Mouse (Mus musculus): ENCODE data around the gene Efhd2. TPM values are rescaled to one million over a fixed set of nuclear protein-coding genes. Genes with fewer than 3 reads are reported as not detected.

Efhd2 gene
- polyA plus RNA-seq, 1 experiment from 2014 or later = 39.9 TPM

GRCm38 (mm10) chr4:141833911-141834310 is 40.8 kb downstream of the Efhd2 start:
- WGBS (ENCODE audit: insufficient replicate concordance) = 40% methylated on average over 1 of the region's 1 CpGs
- Histone ChIP-seq H3K27ac (ENCODE audit: low read depth) (no peak overlapping the region), H3K9me3 (ENCODE audit: low read length) (no peaks in the 10 kb centered on the region), H3K4me2 (ENCODE audit: low read depth, low read length) (no peak overlapping the region), H3K9ac (replicated peaks) (no peak overlapping the region), H3K4me3 (ENCODE audit: low read depth, low read length) (no peak overlapping the region), H3K36me3 (replicated peaks; ENCODE audit: insufficient read depth, low read length) (no peaks in the 10 kb centered on the region), H3K27me3 (ENCODE audit: insufficient read depth, low read length) (no peaks in the 10 kb centered on the region), H3K4me1 (ENCODE audit: insufficient read depth) (0 out of 2 replicates have a peak, but pooled peaks cover 8% of the 10 kb centered on the region)
- ATAC-seq = no peak
- TF ChIP-seq CTCF (IDR thresholded peaks at IDR 0.05; ENCODE audit: low read depth) (no peak), EP300 (IDR thresholded peaks at IDR 0.05; ENCODE audit: low read depth) (no peak)
- no peak for DNase-seq

- Histone ChIP-seq H3K9me3 (ENCODE audit: low read length) (no peaks in the 10 kb centered on the region), H3K9ac (replicated peaks) (no peak overlapping the region), H3K36me3 (replicated peaks; ENCODE audit: insufficient read depth, low read length) (no peaks in the 10 kb centered on the region), H3K4me2 (ENCODE audit: low read depth, low read length) (no peak overlapping the region), H3K4me3 (ENCODE audit: low read depth, low read length) (no peak overlapping the region), H3K4me1 (ENCODE audit: insufficient read depth) (0 out of 2 replicates have a peak, but pooled peaks cover 8% of the 10 kb centered on the region), H3K27ac (ENCODE audit: low read depth) (no peak overlapping the region), H3K27me3 (ENCODE audit: insufficient read depth, low read length) (no peaks in the 10 kb centered on the region)
- TF ChIP-seq EP300 (IDR thresholded peaks at IDR 0.05; ENCODE audit: low read depth) = no peak
- no peak for TF ChIP-seq CTCF (IDR thresholded peaks at IDR 0.05; ENCODE audit: low read depth)
- 65% methylated on average over 7 of the region's 7 CpGs for WGBS (ENCODE audit: insufficient replicate concordance)
- no peak for DNase-seq
- ATAC-seq = no peak
These were observed 43.4 kb downstream of the Efhd2 start for GRCm38 (mm10) chr4:141831361-141831760.

- 71% methylated on average over 11 of the region's 11 CpGs for WGBS (ENCODE audit: insufficient replicate concordance)
- DNase-seq = no peak
These were observed 44.3 kb downstream of the Efhd2 start for GRCm38 (mm10) chr4:141830381-141830780.

GRCm38 (mm10) chr4:141828177-141828576 is 46.5 kb downstream of the Efhd2 start:
- 44% methylated on average over 4 of the region's 4 CpGs for whole genome bisulfite sequencing (ENCODE audit: insufficient replicate concordance)
- no peak overlapping the region for H3K4me3 ChIP-seq (ENCODE audit: low read depth, low read length)
- TF ChIP-seq CTCF (IDR thresholded peaks at IDR 0.05; ENCODE audit: low read depth) (no peak), EP300 (IDR thresholded peaks at IDR 0.05; ENCODE audit: low read depth) (no peak)
- H3K9ac ChIP-seq (replicated peaks) = no peak overlapping the region
- DNase-seq (no peak), ATAC-seq (no peak)
- no peaks in the 10 kb centered on the region for H3K27me3 ChIP-seq (ENCODE audit: insufficient read depth, low read length)
- H3K9me3 ChIP-seq (ENCODE audit: low read length) = no peaks in the 10 kb centered on the region
- H3K4me2 ChIP-seq (ENCODE audit: low read depth, low read length) = no peak overlapping the region
- no peaks in the 10 kb centered on the region for H3K36me3 ChIP-seq (replicated peaks; ENCODE audit: insufficient read depth, low read length)
- H3K4me1 ChIP-seq (ENCODE audit: insufficient read depth) = no peaks in the 10 kb centered on the region
- no peak overlapping the region for H3K27ac ChIP-seq (ENCODE audit: low read depth)

More at GRCm38 (mm10) chr4:141830381-141830780, 44.3 kb downstream of the Efhd2 start:
- Histone ChIP-seq H3K4me1 (ENCODE audit: insufficient read depth) (0 out of 2 replicates have a peak, but pooled peaks cover 8% of the 10 kb centered on the region), H3K4me2 (ENCODE audit: low read depth, low read length) (no peak overlapping the region), H3K36me3 (replicated peaks; ENCODE audit: insufficient read depth, low read length) (no peaks in the 10 kb centered on the region), H3K27ac (ENCODE audit: low read depth) (no peak overlapping the region), H3K4me3 (ENCODE audit: low read depth, low read length) (no peak overlapping the region), H3K9ac (replicated peaks) (no peak overlapping the region), H3K9me3 (ENCODE audit: low read length) (no peaks in the 10 kb centered on the region), H3K27me3 (ENCODE audit: insufficient read depth, low read length) (no peaks in the 10 kb centered on the region)
- no peak for ATAC-seq
- TF ChIP-seq EP300 (IDR thresholded peaks at IDR 0.05; ENCODE audit: low read depth) = no peak
- no peak for TF ChIP-seq CTCF (IDR thresholded peaks at IDR 0.05; ENCODE audit: low read depth)

GRCm38 (mm10) chr4:141827401-141827800 is 47.3 kb downstream of the Efhd2 start:
- Histone ChIP-seq H3K27me3 (ENCODE audit: insufficient read depth, low read length) (no peaks in the 10 kb centered on the region), H3K27ac (ENCODE audit: low read depth) (no peak overlapping the region), H3K4me1 (ENCODE audit: insufficient read depth) (peaks cover 4% of the 10 kb centered on the region; the same call in 1 of the 2 replicates), H3K9ac (replicated peaks) (no peak overlapping the region), H3K36me3 (replicated peaks; ENCODE audit: insufficient read depth, low read length) (no peaks in the 10 kb centered on the region), H3K9me3 (ENCODE audit: low read length) (no peaks in the 10 kb centered on the region), H3K4me3 (ENCODE audit: low read depth, low read length) (no peak overlapping the region), H3K4me2 (ENCODE audit: low read depth, low read length) (no peak overlapping the region)
- no peak for ATAC-seq
- DNase-seq = no peak
- WGBS (ENCODE audit: insufficient replicate concordance) = 90% methylated on average over 2 of the region's 2 CpGs
- TF ChIP-seq CTCF (IDR thresholded peaks at IDR 0.05; ENCODE audit: low read depth) (no peak), EP300 (IDR thresholded peaks at IDR 0.05; ENCODE audit: low read depth) (no peak)

GRCm38 (mm10) chr4:141826060-141826459 is 48.7 kb downstream of the Efhd2 start, which contains the start of gene Cela2a:
Cela2a (minus strand) TSS chr4:141826160.
- TF ChIP-seq EP300 (IDR thresholded peaks at IDR 0.05; ENCODE audit: low read depth) = no peak
- no peak for TF ChIP-seq CTCF (IDR thresholded peaks at IDR 0.05; ENCODE audit: low read depth)
- DNase-seq = no peak
- no peaks in the 10 kb centered on the region for H3K9me3 ChIP-seq (ENCODE audit: low read length)
- no peak within 1 kb of the TSS for H3K4me2 ChIP-seq (ENCODE audit: low read depth, low read length)
- H3K4me1 ChIP-seq (ENCODE audit: insufficient read depth) = peaks cover 5% of the 10 kb centered on the region; the same call in 1 of the 2 replicates
- no peak for ATAC-seq
- no peak within 1 kb of the TSS for H3K4me3 ChIP-seq (ENCODE audit: low read depth, low read length)
- no peak within 1 kb of the TSS for H3K27ac ChIP-seq (ENCODE audit: low read depth)
- WGBS (ENCODE audit: insufficient replicate concordance) = 56% methylated on average over 5 of the region's 5 CpGs
- H3K27me3 ChIP-seq (ENCODE audit: insufficient read depth, low read length) = no peaks in the 10 kb centered on the region
- H3K36me3 ChIP-seq (replicated peaks; ENCODE audit: insufficient read depth, low read length) = no peaks in the 10 kb centered on the region
- no peak within 1 kb of the TSS for H3K9ac ChIP-seq (replicated peaks)

Measured in liver, postnatal 0 days (tissue).